Mouse (Mus musculus): ENCODE results near the gene Stx6.

DNA sequence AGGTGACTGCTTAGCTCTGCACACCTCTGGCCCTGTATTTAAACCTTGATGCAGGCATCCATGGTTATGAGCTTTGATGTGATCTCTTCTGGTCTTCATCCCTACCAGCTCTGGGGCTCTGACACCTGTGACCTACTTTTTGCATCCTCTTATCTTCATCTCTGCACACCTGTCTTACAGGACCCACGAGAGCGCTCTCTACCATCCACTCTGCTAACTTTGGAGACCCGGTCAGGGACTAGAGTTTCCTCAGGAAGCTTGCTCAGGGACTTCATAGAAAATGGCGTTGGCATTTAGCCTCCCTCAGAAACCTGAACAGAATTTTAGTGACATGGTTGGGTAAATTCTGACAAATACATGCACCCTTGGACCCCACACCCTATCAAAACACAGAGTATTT, 4.6 kb upstream of the Stx6 start:
- TF ChIP-seq CTCF (conservative IDR thresholded peaks at IDR 0.05 in 1 of 2, IDR thresholded peaks at IDR 0.05 in 1 of 2; ENCODE audit: low read depth in 2 of 2, low read length in 2 of 2) (no peak), MXI1 (IDR thresholded peaks at IDR 0.05; ENCODE audit: low read depth, low read length) (no peak), POLR2A (IDR thresholded peaks at IDR 0.05; ENCODE audit: low read depth, low read length) (no peak), EP300 (IDR thresholded peaks at IDR 0.05; ENCODE audit: low read length) (no peak), NELFE (IDR thresholded peaks at IDR 0.05; ENCODE audit: low read depth, low read length) (no peak), HCFC1 (IDR thresholded peaks at IDR 0.05; ENCODE audit: low read depth, low read length) (no peak), SIN3A (IDR thresholded peaks at IDR 0.05; ENCODE audit: low read length) (no peak), MAZ (IDR thresholded peaks at IDR 0.05; ENCODE audit: low read depth, low read length) (no peak), E2F4 (IDR thresholded peaks at IDR 0.05; ENCODE audit: insufficient replicate concordance, low read depth, low read length) (no peak), BHLHE40 (IDR thresholded peaks at IDR 0.05; ENCODE audit: low read depth, low read length) (no peak), ZC3H11A (IDR thresholded peaks at IDR 0.05; ENCODE audit: low read depth, low read length) (no peak), SMC3 (IDR thresholded peaks at IDR 0.05; ENCODE audit: low read depth, low read length) (no peak), POLR2AphosphoS2 (IDR thresholded peaks at IDR 0.05; ENCODE audit: low read depth, low read length) (no peak)
